8 mouse cellular contexts compared by ENCODE assay signal in the genomic region with DNA sequence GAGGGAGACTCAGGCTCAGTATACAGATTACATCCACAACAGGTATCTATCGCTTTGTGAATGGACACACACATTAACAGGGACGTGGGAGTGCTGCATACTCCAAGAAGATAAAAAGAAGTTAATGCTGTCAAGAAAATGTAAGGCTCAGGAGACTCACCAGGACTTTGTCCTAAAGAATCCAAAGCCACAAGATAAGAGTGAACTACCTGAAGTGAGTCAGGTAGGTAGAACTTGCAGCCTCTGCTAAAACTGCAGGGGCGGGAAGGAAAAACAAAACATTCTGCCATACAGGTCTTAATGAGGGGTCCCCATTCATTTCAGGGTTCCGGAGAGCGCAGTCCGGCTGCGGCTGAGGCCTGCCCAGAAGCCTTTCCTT. TPM values are rescaled to one million over a fixed set of nuclear protein-coding genes. Genes with fewer than 3 reads are reported as not detected.
DNase-seq lines count a peak whose midpoint lies in the region; ATAC-seq and TF ChIP-seq lines count a peak whose summit lies in the region.

No protein-coding gene starts in this region.

- no peak for DNase-seq in left cerebral cortex, adult 2 months (ENCODE audit: extremely low spot score in 1 of 2, low spot score in 2 of 2)
- no peak for DNase-seq in left cerebral cortex, adult 11 months (ENCODE audit: low spot score)
- no peak for DNase-seq in left cerebral cortex, postnatal 36 days (ENCODE audit: low spot score in 2 of 2)
- no peak for DNase-seq in left cerebral cortex, postnatal 14 days (ENCODE audit: low spot score in 2 of 2)
- DNase-seq in adrenal gland, postnatal 14 days, result no peak

- H3K4me3 ChIP-seq in left cerebral cortex, adult 2 months, result peak overlapping the region; percentile 95
- H3K4me3 ChIP-seq in embryonic facial prominence, embryonic 13.5 days, result peak overlapping the region; percentile 98
- peak overlapping the region; percentile 97 for H3K4me3 ChIP-seq in intestine, embryonic 15.5 days (replicated peaks)
- peak overlapping the region; percentile 95 for H3K4me3 ChIP-seq in neural tube, embryonic 12.5 days

- peak overlapping the region; percentile 94 for H3K9ac ChIP-seq in embryonic facial prominence, embryonic 13.5 days
- H3K9ac ChIP-seq in intestine, embryonic 15.5 days, result peak overlapping the region; percentile 97
- H3K9ac ChIP-seq in neural tube, embryonic 12.5 days, result peak overlapping the region; percentile 78

- 10% methylated on average over 7 of the region's 7 CpGs for WGBS in embryonic facial prominence, embryonic 13.5 days
- WGBS in intestine, embryonic 15.5 days, result 8% methylated on average over 7 of the region's 7 CpGs
- WGBS in neural tube, embryonic 12.5 days, result 16% methylated on average over 7 of the region's 7 CpGs

- no peaks in the 10 kb centered on the region for H3K36me3 ChIP-seq in embryonic facial prominence, embryonic 13.5 days
- no peaks in the 10 kb centered on the region for H3K36me3 ChIP-seq in intestine, embryonic 15.5 days
- no peaks in the 10 kb centered on the region for H3K36me3 ChIP-seq in neural tube, embryonic 12.5 days

- TF ChIP-seq CTCF in left cerebral cortex, adult 2 months (IDR thresholded peaks at IDR 0.05), result no peak

- no peak overlapping the region for H3K27ac ChIP-seq in left cerebral cortex, adult 2 months
- no peak overlapping the region for H3K27ac ChIP-seq in embryonic facial prominence, embryonic 13.5 days
- peak overlapping the region; percentile 86 for H3K27ac ChIP-seq in intestine, embryonic 15.5 days
- no peak overlapping the region for H3K27ac ChIP-seq in neural tube, embryonic 12.5 days

- H3K4me1 ChIP-seq in embryonic facial prominence, embryonic 13.5 days, result peaks cover 41% of the 10 kb centered on the region
- peaks cover 36% of the 10 kb centered on the region for H3K4me1 ChIP-seq in intestine, embryonic 15.5 days (replicated peaks)
- H3K4me1 ChIP-seq in neural tube, embryonic 12.5 days, result peaks cover 42% of the 10 kb centered on the region

- ATAC-seq in embryonic facial prominence, embryonic 13.5 days (ENCODE audit: insufficient number of reproducible peaks, insufficient read depth, low FRiP score, low TSS enrichment, low read depth), result no peak
- ATAC-seq in intestine, embryonic 15.5 days, result no peak
- ATAC-seq in neural tube, embryonic 12.5 days (ENCODE audit: low FRiP score, low read depth), result no peak

- H3K4me2 ChIP-seq in embryonic facial prominence, embryonic 13.5 days, result peak overlapping the region; percentile 74
- H3K4me2 ChIP-seq in intestine, embryonic 15.5 days (replicated peaks), result peak overlapping the region; percentile 90
- H3K4me2 ChIP-seq in neural tube, embryonic 12.5 days (replicated peaks), result peak overlapping the region; percentile 81

- intact Hi-C loops in left cerebral cortex, adult 2 months (cut with DNase I), result no loop called here
- intact Hi-C loops in left cerebral cortex, postnatal 36 days (cut with DNase I), result no loop called here
- intact Hi-C loops in left cerebral cortex, postnatal 14 days (cut with DNase I), result no loop called here

- no peaks in the 10 kb centered on the region for H3K27me3 ChIP-seq in embryonic facial prominence, embryonic 13.5 days
- no peaks in the 10 kb centered on the region for H3K27me3 ChIP-seq in intestine, embryonic 15.5 days (replicated peaks)
- no peaks in the 10 kb centered on the region for H3K27me3 ChIP-seq in neural tube, embryonic 12.5 days (replicated peaks)

- no peaks in the 10 kb centered on the region for H3K9me3 ChIP-seq in embryonic facial prominence, embryonic 13.5 days
- no peaks in the 10 kb centered on the region for H3K9me3 ChIP-seq in intestine, embryonic 15.5 days
- no peaks in the 10 kb centered on the region for H3K9me3 ChIP-seq in neural tube, embryonic 12.5 days

RNA-seq across cellular contexts. Expression of a gene that starts 23.1 kb away (rescaled TPM):
- total RNA-seq in left cerebral cortex, adult 2 months (2021), result 10 to 100 TPM; 27.6 to 32.2 TPM
- polyA plus RNA-seq in embryonic facial prominence, embryonic 13.5 days (2015; fragmentation: Nextera tagmentation; extraction: Ambion mirVana), result 35.5 and 35.6 TPM in 2 replicates
- polyA plus RNA-seq in intestine, embryonic 15.5 days (2015; fragmentation: Nextera tagmentation; extraction: Ambion mirVana), result 51.2 and 54.7 TPM in 2 replicates
- polyA plus RNA-seq in neural tube, embryonic 12.5 days (2016; fragmentation: Nextera tagmentation; extraction: Ambion mirVana), result 61.3 and 66.9 TPM in 2 replicates
- total RNA-seq in left cerebral cortex, postnatal 36 days (2021), result 10 to 100 TPM; 27.3 to 27.6 TPM
- total RNA-seq in left cerebral cortex, postnatal 14 days (2021), result 10 to 100 TPM; 23.1 to 25.2 TPM
- 105 and 111 TPM in 2 replicates for total RNA-seq in adrenal gland, postnatal 14 days (2021)
